Mouse (Mus musculus) cerebellum, adult 2 months (tissue): ENCODE results near the gene Ikzf3.

Source experiments
- CTCF ChIP-seq: fragments of 200-500 bp; IDR thresholded peaks from 2 replicates; pipeline ENCODE4 v1.5.1; 2011; ENCODE audit warnings: low read depth, mild to moderate bottlenecking, control low read depth, low read length, moderate library complexity, borderline replicate concordance; ENCODE audit not compliant: insufficient read depth
- POLR2A ChIP-seq: fragments of 200-500 bp; IDR thresholded peaks from 2 replicates; pipeline ENCODE4 v1.6.1; 2011; ENCODE audit warnings: low read length, control low read depth, borderline replicate concordance; ENCODE audit not compliant: insufficient read depth

DNA sequence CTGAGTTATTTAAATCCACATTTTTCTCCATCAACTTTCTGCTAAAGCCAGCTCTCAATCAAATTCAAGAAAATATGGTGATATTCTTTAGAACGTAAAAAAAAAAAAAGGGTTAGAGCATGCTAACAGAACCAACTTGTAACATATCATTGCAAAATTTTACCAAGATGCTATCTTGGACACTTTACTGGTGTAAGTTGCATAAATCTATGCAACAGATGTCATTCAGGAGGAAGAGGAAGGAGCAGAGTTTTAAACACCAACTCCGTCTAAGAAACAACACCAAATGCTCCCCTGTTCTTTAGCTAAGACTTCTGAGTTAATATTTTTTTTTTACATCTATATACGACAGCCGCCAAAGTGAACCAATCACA is 69.4 kb downstream of the Ikzf3 start:
- no peak for TF ChIP-seq CTCF
- no peak for TF ChIP-seq POLR2A
